Mouse (Mus musculus): ENCODE results near the gene Cd200.
A peak's percentile ranks its signal among the peaks of the same experiment; 100 is the strongest.
"Not testable (repeated sequence)": the region's sequence is repeated elsewhere in the genome, so short reads cannot be mapped to it uniquely, and the experiment has no call there.

The Cd200 gene

DNA sequence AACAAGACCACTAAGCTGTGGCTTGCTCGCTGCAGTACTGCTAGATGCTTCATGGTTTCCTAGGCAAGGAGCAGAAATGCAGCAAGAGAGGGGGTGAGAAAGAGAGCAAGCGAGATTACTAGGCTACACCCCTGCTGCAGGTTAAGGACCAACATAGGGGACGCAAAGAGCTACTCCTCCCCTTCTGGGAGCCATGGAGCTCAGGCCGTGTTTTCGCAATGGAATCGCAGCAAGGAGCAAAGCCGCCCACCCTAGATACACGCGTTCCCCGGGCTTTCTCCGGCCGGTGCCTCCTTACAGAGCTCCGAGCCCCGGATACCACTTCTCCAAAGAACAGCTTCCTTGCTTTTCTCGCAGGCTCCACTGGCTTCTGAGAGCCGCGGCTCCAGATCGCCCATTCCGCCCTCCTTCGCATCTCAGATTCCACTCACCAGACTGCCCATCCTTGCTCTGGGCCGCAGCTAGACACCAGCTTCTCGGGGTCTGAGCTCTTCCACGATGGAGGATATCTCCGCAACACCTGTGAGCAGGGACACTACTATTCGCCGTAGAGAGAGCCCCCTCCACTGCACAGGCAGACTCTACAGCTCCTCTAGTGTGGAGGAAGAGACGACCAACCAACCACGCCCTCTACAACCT, at the start of gene Cd200:
Gene Cd200 (minus strand): TSS at position 629 of the 639 bp plus-strand sequence.
- DNase-seq (ENCODE audit: inconsistent age in 2 of 2, low spot score in 1 of 2): peak; percentile 56 to 83

- DNase-seq (ENCODE audit: inconsistent age in 2 of 2, low spot score in 1 of 2): no peak
Measured at GRCm38 (mm10) chr16:45454762-45455161, 45.9 kb upstream of the Cd200 start.

- DNase-seq (ENCODE audit: inconsistent age in 2 of 2, low spot score in 1 of 2): no peak
Measured at GRCm38 (mm10) chr16:45437230-45437739, 28.4 kb upstream of the Cd200 start.

DNA sequence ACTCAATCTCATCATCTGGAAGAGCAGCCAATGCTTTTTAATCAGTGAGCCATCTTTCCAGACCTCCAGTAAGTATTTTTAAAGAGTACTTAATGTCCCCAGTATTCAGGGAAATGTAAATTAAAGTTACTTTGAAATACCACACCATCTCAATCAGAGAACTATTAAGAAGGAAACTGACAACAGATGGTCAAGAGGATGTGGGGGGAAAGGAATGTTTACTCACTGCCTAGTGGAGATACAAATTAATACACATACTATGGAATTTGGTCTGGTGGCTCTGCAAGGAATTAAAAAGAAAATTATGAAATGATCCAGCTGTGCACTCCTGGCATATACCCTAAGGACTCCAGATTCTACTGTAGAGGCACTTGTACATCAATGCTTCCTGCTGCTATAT, 26.7 kb upstream of the Cd200 start:
- no peak for DNase-seq (ENCODE audit: inconsistent age in 2 of 2, low spot score in 1 of 2)

- no peak for DNase-seq (ENCODE audit: inconsistent age in 2 of 2, low spot score in 1 of 2)
Measured at GRCm38 (mm10) chr16:45427651-45428050, 18.8 kb upstream of the Cd200 start.

DNA sequence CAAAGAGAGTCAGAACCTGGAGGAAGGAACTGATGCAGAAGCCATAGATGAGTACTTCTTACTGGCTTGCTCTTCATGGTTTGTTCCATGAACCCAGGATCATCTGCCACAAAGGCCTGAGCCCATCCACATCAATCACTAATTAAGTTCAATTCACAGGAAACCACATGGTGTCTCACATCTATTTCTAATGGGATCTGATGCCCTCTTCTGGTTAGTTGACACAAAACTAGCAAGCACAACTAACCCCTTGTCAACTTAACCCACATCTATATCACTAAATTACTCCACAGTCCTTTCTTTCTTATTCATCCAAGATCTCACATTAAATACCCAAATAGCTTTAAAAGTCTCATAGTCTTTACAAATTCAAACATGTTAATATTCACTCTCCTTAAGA, 4.6 kb upstream of the Cd200 start:
- no peak for DNase-seq (ENCODE audit: inconsistent age in 2 of 2, low spot score in 1 of 2)

DNA sequence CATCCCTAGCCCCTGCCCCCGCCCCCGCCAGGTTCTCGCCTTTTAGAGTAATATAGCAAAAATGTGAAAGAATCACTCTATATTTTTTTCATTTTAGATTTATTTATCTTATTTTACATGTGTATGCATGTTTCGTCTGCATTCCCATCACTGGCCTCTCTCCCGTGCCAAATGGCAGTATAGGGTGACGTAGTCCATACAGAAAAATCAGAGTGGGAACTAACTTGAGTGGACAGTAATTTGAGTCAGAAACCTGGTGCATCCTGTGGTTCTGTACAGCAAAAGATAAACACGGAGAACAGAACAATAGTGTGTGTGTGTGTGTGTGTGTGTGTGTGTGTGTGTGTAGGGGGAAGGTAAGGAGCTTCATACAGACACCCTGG, 202 bp upstream of the Cd200 start:
- DNase-seq (ENCODE audit: inconsistent age in 2 of 2, low spot score in 1 of 2): not testable (repeated sequence)

DNA sequence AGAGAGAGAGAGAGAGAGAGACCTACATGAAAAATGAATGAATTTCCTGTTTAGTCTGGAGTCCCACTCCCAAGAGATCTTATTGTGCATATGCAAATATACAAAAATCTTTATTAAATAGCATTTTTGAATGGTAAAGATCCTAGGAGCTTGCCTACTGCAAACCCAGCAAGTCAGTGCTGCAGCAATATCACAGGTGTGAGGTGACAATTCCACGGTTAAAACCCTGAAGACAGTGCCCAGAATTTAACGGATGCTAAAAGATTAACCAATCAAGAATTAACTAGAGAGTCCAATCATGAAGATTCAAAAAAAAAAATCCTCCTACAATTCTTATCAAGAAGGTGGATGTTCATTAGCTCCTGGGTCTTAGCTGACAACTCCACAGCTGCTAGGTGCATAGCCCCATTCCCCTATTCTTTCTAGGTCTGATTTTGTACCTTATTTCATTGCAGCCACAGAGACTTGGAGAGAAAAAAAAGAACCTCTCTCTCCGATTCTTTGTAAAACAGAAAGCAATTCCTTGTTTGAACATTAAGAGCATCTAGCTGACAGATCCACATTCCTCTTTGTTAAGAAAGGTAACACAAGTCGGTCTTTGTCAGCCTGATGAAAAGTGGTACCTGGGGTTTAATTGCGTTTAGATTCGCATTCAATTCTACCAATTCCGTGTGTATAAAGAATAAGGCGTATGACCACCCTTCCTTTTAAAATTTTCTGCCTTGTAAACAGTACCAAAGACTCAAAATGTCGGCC, 1.0 kb downstream of the Cd200 start:
- no peak for DNase-seq (ENCODE audit: inconsistent age in 2 of 2, low spot score in 1 of 2)

DNA sequence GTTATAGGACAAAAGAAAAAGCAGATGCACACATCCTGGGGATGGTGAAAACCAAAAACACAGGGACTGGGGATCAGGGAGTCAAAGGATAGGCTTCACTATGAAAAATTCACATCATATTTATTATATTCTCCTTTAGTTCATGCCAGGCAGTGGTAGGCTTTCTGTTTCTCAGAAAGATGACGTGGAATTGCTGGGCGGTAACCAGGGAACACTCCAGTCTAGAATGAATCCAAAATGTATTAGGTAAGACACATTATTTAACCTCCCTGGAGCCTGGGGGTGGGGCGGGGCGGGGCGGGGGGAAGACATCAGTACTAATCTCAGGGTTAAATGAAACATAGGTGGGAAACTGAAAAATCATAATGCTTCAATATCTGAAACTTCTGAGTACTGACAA, 1.8 kb downstream of the Cd200 start:
- DNase-seq (ENCODE audit: inconsistent age in 2 of 2, low spot score in 1 of 2): no peak

DNA sequence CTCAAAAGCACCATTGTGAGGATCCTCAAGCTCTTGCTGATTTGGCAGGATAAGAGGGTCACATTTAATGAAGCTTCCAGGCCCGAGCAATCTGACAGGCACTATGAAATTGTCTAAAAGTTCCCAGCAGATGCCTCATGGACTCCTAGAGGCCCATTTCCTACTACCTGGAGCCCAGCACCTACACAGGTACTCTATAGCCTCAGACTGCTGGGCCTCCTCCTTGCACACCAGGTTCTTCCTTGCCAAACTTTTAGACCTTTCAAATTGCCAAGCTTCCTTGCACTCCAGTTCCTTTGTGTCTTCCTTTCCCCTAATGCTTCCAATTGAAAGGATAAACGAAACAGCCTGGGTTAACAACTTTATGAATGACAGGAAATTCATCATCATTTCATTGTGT, 5.9 kb downstream of the Cd200 start:
- peak in 1 of 2 experiments; percentile 21 for DNase-seq (ENCODE audit: inconsistent age in 2 of 2, low spot score in 1 of 2)

- DNase-seq (ENCODE audit: inconsistent age in 2 of 2, low spot score in 1 of 2): no peak
Measured at GRCm38 (mm10) chr16:45402036-45402435, 6.8 kb downstream of the Cd200 start.

DNA sequence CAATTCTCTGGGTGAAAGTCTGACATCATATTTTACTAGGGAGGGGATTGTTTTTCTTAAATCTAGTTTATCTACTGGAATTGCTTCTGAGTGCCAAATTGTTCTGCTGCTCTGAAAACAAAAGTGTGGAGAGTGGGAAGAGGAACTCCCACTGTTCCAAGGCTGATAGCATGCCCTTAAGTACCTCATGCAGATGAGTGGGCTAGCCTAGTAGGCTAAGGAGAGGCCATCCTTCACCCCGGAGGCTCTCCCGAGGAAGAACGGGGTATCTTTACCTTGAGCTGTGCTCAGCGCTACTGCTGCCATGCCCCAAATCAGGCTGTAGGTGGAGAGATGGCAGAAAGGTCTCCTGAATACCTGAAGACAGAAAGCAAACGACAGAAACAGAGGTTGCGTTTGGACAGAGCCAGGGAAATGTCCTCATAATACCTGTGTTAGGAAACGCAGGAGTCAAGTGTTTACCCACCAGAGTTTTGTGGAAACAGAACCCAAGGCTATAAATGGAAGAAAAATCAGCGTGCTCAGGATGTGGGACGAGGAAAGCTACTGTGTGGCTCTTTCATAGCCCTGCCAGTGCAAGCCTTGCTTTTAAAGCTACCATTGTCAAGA, 8.8 kb downstream of the Cd200 start:
- DNase-seq (ENCODE audit: inconsistent age in 2 of 2, low spot score in 1 of 2): peak in 1 of 2 experiments; percentile 21

DNA sequence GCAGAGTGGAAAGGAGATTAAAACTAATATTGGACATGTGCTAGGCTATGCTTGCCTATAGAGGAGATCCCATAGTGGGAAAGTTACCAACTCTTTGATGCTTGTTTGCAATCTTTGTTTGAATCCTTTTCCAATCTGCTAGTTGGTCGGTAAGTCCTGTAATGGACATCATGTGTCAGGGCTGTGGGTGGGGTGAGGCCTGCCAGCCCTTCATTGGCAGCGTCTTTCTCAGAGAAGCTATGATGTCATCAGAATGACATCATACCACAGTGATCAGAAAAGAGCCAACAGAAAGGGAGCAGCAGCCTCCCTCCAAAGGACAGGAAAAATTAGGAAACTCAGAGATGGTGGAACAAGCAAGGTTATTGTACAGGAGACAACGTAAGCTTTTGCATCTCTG, 9.4 kb downstream of the Cd200 start:
- DNase-seq (ENCODE audit: inconsistent age in 2 of 2, low spot score in 1 of 2): peak in 1 of 2 experiments; percentile 20

- DNase-seq (ENCODE audit: inconsistent age in 2 of 2, low spot score in 1 of 2): no peak
Measured at GRCm38 (mm10) chr16:45397440-45397839, 11.4 kb downstream of the Cd200 start.

DNA sequence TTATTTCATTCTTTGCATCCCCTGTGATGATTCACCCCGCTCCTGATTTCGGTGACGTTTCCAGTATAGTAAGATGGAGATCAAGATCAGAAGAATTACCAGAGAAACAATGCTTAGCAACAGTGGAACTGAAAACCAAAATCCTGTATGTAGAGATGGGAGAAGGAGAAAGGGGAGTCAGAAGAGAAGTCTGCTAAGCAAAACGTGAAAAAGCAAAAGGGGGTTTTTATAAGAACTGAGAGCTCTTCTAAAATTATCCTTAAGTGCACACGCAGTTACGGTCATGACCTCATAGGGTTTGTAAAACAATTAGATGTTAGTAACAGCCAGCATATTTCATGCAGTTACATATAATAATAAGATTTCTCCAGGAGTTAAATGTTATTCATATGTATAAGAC, 16.6 kb downstream of the Cd200 start:
- no peak for DNase-seq (ENCODE audit: inconsistent age in 2 of 2, low spot score in 1 of 2)

DNA sequence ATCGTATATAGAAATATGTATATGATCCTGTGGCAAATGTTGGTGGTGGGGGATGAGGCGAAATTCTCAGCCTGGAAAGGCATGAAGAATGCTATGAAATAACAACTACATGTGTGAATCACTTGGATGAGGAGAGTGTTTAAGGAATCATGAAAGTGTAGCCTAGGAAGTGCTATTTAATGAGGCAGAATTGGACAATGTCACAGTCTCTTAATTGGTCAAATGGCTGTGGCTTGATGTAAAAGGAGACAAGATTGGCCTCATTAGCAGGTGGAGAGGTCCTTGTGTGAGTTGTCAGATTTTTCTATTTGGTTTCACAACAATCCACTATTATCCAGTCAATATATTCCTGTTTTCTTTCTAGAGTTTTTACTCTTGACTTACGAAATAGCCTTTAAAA, 17.2 kb downstream of the Cd200 start:
- DNase-seq (ENCODE audit: inconsistent age in 2 of 2, low spot score in 1 of 2): no peak

GRCm38 (mm10) chr16:45390286-45390956, 18.4 kb downstream of the Cd200 start:
- DNase-seq (ENCODE audit: inconsistent age in 2 of 2, low spot score in 1 of 2): no peak

- no peak for DNase-seq (ENCODE audit: inconsistent age in 2 of 2, low spot score in 1 of 2)
Measured at GRCm38 (mm10) chr16:45389833-45390232, 19.0 kb downstream of the Cd200 start.

GRCm38 (mm10) chr16:45389041-45389440, 19.8 kb downstream of the Cd200 start:
- no peak for DNase-seq (ENCODE audit: inconsistent age in 2 of 2, low spot score in 1 of 2)

DNA sequence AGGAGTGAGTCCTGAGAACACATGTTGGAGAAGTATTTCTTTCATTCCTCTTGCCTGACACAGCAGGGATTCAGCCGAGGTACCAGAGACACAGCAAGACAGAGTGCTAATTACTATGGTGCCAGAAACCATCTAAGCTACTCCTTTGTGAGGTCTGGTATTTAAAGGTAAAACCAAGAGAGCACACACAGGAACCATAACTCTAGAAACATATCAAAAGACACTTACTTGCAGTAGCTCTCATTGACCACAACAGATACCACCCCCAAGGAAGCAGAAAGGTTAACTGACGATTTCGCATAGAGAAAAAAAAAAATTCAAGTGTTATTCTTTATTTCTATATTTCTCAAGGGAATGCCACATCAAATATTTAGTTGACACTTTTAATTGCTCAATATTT, 27.0 kb downstream of the Cd200 start:
- no peak for DNase-seq (ENCODE audit: inconsistent age in 2 of 2, low spot score in 1 of 2)

DNA sequence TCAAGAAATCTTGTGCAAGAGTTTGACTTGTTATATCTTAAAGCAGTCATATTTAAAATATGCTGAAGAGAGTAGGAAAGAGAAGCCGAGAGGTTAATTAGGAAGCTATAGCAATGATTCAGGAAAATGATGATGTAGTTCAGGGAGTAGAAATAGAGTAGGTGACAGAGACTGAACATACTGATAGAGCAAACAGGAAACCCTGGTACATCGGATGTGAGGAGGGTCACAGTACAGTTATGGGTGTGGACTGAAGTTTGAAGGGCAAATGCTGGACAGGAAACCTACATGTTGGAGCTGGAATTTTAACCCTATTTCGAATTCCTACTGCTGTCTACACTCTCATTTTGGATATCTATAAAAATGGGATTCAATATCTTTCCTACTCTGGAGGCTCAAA, 29.9 kb downstream of the Cd200 start:
- no peak for DNase-seq (ENCODE audit: inconsistent age in 2 of 2, low spot score in 1 of 2)
